Mouse (Mus musculus) urinary bladder, adult 18-20 months (tissue): Measurements from ENCODE around the gene Kcng3.
A peak's percentile ranks its signal among the peaks of the same experiment; 100 is the strongest.

Experiments used
- DNase-seq, 2 experiments: peaks; one replicate each; pipeline ENCODE4 v3.0.0; 2022; ENCODE audit warnings: low spot score in 2 of 2, mixed read lengths in 2 of 2

The Kcng3 gene

GRCm38 (mm10) chr17:83630787-83631678, 662 bp downstream of the Kcng3 start:
- peak in 1 of 2 experiments; percentile 35 for DNase-seq

- no peak for DNase-seq
Measured at GRCm38 (mm10) chr17:83613907-83614306, 17.8 kb downstream of the Kcng3 start.

GRCm38 (mm10) chr17:83609532-83609931, 22.2 kb downstream of the Kcng3 start:
- DNase-seq: no peak

- no peak for DNase-seq
Measured at GRCm38 (mm10) chr17:83600976-83601375, 30.7 kb downstream of the Kcng3 start.

- no peak for DNase-seq
Measured at GRCm38 (mm10) chr17:83595966-83596365, 35.7 kb downstream of the Kcng3 start.

- DNase-seq: no peak
Measured at GRCm38 (mm10) chr17:83594526-83594925, 37.2 kb downstream of the Kcng3 start.

- no peak for DNase-seq
Measured at GRCm38 (mm10) chr17:83593396-83593795, 38.3 kb downstream of the Kcng3 start.

- no peak for DNase-seq
Measured at GRCm38 (mm10) chr17:83588663-83589341, 42.9 kb downstream of the Kcng3 start.

GRCm38 (mm10) chr17:83587731-83588130, 44.0 kb downstream of the Kcng3 start:
- DNase-seq: no peak

GRCm38 (mm10) chr17:83582585-83582984, 49.1 kb downstream of the Kcng3 start:
- no peak for DNase-seq

GRCm38 (mm10) chr17:83580734-83581133, 51.0 kb downstream of the Kcng3 start:
- no peak for DNase-seq

- DNase-seq: no peak
Measured at GRCm38 (mm10) chr17:83576810-83577371, 54.8 kb downstream of the Kcng3 start.

GRCm38 (mm10) chr17:83574615-83575014, 57.1 kb downstream of the Kcng3 start:
- no peak for DNase-seq

- DNase-seq: no peak
Measured at GRCm38 (mm10) chr17:83573128-83573527, 58.6 kb downstream of the Kcng3 start.

- DNase-seq: no peak
Measured at GRCm38 (mm10) chr17:83572366-83572765, 59.3 kb downstream of the Kcng3 start.

GRCm38 (mm10) chr17:83567375-83567774, 64.3 kb downstream of the Kcng3 start:
- DNase-seq: no peak

GRCm38 (mm10) chr17:83565506-83565905, 66.2 kb downstream of the Kcng3 start:
- DNase-seq: no peak

- no peak for DNase-seq
Measured at GRCm38 (mm10) chr17:83564119-83564820, 67.4 kb downstream of the Kcng3 start.

- DNase-seq: peak in 1 of 2 experiments; percentile 38
Measured at GRCm38 (mm10) chr17:83563703-83564111, 68.0 kb downstream of the Kcng3 start.

- no peak for DNase-seq
Measured at GRCm38 (mm10) chr17:83562153-83563010, 69.3 kb downstream of the Kcng3 start.

GRCm38 (mm10) chr17:83559081-83559480, 72.6 kb downstream of the Kcng3 start:
- DNase-seq: no peak
